Mouse (Mus musculus) bone marrow, adult 2 months (tissue): ENCODE measurements around the gene Tenm4. TPM values are rescaled to one million over a fixed set of nuclear protein-coding genes. Genes with fewer than 3 reads are reported as not detected.
A peak's percentile ranks its signal among the peaks of the same experiment; 100 is the strongest.

Experiments used
- H3K27ac ChIP-seq: fragments of 200-500 bp; 2 replicates; pipeline ENCODE4 v1.5.1; 2012; ENCODE audit warnings: low read depth, mild to moderate bottlenecking, control low read depth, inconsistent platforms, low read length; ENCODE audit not compliant: control insufficient read depth, poor library complexity, insufficient read depth
- H3K4me1 ChIP-seq: fragments of 200-500 bp; 2 replicates; pipeline ENCODE4 v1.6.1; 2011; ENCODE audit warnings: low read length; ENCODE audit not compliant: control insufficient read depth, insufficient read depth
- H3K4me3 ChIP-seq: fragments of 200-500 bp; replicated peaks from 2 replicates; pipeline ENCODE3; 2011; ENCODE audit warnings: mild to moderate bottlenecking, low read depth, low read length, control low read depth; ENCODE audit not compliant: control insufficient read depth
- CTCF ChIP-seq: fragments of 200-500 bp; IDR thresholded peaks from 2 replicates; pipeline ENCODE4 v1.5.1; 2011; ENCODE audit warnings: low read length, control low read depth; ENCODE audit not compliant: control insufficient read depth, insufficient read depth
- POLR2A ChIP-seq: fragments of 200-500 bp; IDR thresholded peaks from 2 replicates; pipeline ENCODE4 v1.6.1; 2011; ENCODE audit warnings: low read depth, mild to moderate bottlenecking, control low read depth, low read length, borderline replicate concordance; ENCODE audit not compliant: control insufficient read depth
- WGBS: fragments of 180-500 bp; shearing (Covaris S2); methylation state at CpG from one replicate; pipeline ENCODE4 v1.1.7; 2018; 5-methylcytosine and 5-hydroxymethylcytosine counted together
- polyA plus RNA-seq: library from polyadenylated mRNA; stranded (reverse); fragments of >200 nt; gene quantifications from 2 replicates; pipeline ENCODE4 v1.2.4, GENCODE M21; 2011; ENCODE audit warnings: low replicate concordance; ENCODE audit not compliant: missing spikeins, insufficient read depth, insufficient read length

Gene Tenm4
- polyA plus RNA-seq, 1 experiment: 1.3 TPM

DNA sequence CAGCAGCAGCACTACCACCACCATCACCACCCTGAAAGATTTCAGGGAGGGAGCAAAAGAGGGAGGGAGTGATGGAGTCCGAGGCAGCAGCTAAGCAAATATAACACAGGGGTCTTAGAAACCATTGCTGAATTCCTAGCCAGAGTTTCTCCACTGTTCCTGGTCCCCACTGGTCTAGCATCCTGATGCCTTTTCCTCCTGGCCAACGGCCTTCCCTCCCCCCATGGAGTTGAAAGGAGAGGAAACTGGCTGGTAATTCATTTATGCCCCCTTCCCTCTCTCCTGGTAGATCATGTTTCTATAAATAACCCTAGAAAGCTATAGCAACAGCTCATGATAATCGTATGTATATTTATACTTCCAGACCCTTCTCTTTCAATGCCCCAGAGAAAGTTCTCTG, 481.8 kb downstream of the Tenm4 start:
- H3K4me3 ChIP-seq: no peak overlapping the region
- TF ChIP-seq CTCF (no peak), POLR2A (no peak)
- WGBS: 55% methylated on average over 3 of the region's 3 CpGs
- no peak overlapping the region for H3K27ac ChIP-seq
- no peaks in the 10 kb centered on the region for H3K4me1 ChIP-seq

DNA sequence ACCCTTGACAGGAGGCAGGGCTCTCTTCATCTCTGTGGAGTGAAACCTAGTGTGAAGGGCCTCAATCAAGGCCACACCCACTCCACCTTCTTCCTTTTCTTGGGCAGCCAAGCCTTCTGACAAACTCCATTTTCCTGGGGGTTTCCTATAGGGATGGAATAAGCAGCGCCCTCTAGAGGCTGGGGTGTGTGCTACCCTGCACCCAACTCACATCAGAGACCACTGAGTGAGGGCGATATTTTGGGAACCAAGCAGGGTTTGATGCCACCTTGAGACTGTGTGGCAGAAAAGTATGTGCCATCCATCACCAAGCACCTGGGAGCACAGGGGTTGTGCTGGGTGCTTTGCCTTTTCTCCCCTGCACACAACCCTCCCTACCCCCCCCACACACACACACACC, 483.2 kb downstream of the Tenm4 start:
- no peak overlapping the region for H3K4me3 ChIP-seq
- no peak overlapping the region for H3K27ac ChIP-seq
- H3K4me1 ChIP-seq: no peaks in the 10 kb centered on the region
- WGBS: 54% methylated on average over 2 of the region's 2 CpGs
- peak; percentile 25; the same call in 1 of the 2 replicates for TF ChIP-seq CTCF
- no peak for TF ChIP-seq POLR2A

DNA sequence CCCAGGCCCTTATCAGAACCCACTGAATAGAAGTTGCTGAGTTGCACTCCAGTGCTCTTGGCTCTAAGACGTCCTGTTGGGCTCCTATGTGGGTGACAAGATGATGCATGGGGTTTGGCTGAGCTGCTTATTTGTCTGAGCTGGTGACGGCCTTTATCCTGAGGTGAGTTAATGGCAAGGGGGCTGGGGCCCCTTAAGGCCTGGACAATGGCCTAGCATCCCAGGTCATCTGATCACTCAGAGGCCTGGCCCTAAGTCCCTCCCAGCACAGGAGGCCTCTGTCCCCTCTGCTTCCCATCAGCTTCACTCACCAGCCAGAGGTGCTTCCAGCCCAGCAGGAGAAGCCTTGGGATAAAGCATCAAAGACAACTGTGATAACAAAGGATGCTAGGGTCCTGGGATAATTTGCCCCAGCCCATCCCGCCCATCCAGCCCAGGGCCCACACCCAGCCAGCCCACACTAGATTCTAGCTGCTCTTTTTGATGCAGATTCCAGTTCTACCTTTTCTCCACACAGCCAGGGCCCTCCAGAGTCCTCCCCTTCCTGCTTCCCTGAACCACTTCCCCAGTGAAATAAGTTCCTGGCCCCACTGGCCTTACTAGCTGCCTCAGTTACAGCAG, 484.2 kb downstream of the Tenm4 start:
- no peaks in the 10 kb centered on the region for H3K4me1 ChIP-seq
- H3K27ac ChIP-seq: no peak overlapping the region
- no peak overlapping the region for H3K4me3 ChIP-seq
- TF ChIP-seq CTCF (no peak), POLR2A (no peak)
- 78% methylated on average over 3 of the region's 3 CpGs for WGBS

- no peaks in the 10 kb centered on the region for H3K4me1 ChIP-seq
- no peak for TF ChIP-seq POLR2A
- no peak for TF ChIP-seq CTCF
- H3K27ac ChIP-seq: no peak overlapping the region
- no peak overlapping the region for H3K4me3 ChIP-seq
- WGBS: 7% methylated on average over 13 of the region's 13 CpGs
Observed at GRCm38 (mm10) chr7:96657101-96657830, 486.2 kb downstream of the Tenm4 start.

- Histone ChIP-seq H3K27ac (no peak overlapping the region), H3K4me1 (no peaks in the 10 kb centered on the region), H3K4me3 (no peak overlapping the region)
- 79% methylated on average over 11 of the region's 11 CpGs for WGBS
- TF ChIP-seq POLR2A (no peak), CTCF (no peak)
Observed at GRCm38 (mm10) chr7:96657857-96658580, 487.0 kb downstream of the Tenm4 start.

DNA sequence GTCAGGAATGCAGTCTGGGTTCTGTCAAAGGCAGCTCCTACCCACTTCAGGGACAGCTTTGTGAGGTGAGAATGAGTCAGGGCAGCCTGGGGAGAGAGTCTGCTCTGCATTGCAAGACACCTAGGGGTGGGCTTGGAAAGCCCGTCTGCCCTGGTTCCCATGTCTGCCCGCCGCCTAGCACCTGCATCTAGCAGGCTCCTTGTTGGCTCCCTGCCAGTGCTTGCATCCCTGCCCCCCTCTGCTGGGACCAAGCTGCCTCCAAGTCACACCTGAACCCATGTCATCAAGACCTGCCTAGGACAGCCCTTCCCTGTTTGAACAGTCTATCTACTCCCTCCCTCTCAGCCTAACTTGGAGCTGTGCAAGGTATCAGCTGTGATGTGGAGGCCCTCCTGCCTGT, 489.9 kb downstream of the Tenm4 start:
- TF ChIP-seq POLR2A (no peak), CTCF (no peak)
- H3K27ac ChIP-seq: no peak overlapping the region
- H3K4me1 ChIP-seq: no peaks in the 10 kb centered on the region
- WGBS: 78% methylated on average over 3 of the region's 3 CpGs
- no peak overlapping the region for H3K4me3 ChIP-seq

DNA sequence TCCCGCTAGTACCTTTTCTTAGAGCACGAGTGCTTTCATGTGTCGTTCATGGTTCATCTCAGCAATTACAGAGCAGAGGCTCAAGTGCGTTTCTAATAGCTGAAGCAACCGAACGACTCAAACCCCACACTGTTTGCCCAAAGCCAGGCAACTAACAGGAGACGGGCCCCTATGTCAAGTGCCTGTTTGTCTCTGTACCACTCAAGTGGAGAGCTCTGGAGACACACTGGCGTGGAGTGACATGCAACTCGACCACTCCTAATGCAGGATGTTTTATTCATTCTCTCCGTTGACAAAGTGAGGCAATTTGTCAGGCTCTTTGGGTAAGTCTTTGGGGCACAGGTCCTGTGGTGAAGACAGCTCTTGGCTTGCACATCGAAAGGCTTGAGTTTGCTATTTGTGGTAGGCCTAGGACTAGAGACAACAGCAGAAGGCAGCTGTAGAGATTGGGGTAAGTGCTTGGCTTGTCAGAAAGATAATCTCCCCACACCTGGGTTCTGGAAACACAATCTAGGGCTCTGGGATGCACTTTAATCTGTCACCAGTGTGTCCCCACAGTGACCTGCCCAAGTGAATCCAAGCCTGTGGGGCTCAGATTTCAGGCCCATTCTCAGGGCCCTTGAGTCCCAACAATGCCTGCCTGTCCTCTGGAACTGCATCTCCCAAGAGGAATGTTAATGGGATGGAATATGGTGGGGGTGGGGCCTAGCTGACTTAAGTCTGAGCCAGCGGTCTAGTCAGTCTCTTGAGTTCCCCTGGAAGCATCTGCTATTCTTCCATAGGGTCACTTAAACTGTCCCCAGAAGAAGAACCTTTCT, 490.5 kb downstream of the Tenm4 start:
- WGBS: 85% methylated on average over 12 of the region's 12 CpGs
- no peaks in the 10 kb centered on the region for H3K4me1 ChIP-seq
- TF ChIP-seq CTCF (no peak), POLR2A (no peak)
- no peak overlapping the region for H3K27ac ChIP-seq
- H3K4me3 ChIP-seq: no peak overlapping the region
